Mouse (Mus musculus) limb, embryonic 13.5 days (tissue): Measurements from ENCODE around the gene Agpat1. TPM values are rescaled to one million over a fixed set of nuclear protein-coding genes. Genes with fewer than 3 reads are reported as not detected.

Experiments
- ATAC-seq: fragments of 200-750 bp; cut with Nextera tagmentation; 2 replicates; pipeline ENCODE4 v1.8.0; 2017; ENCODE audit warnings: low read depth, moderate number of reproducible peaks, moderate TSS enrichment; ENCODE audit not compliant: low FRiP score
- H3K27ac ChIP-seq: fragments of 300-500 bp; sonication (generic); 2 replicates; pipeline ENCODE4 v1.5.1; 2015; ENCODE audit warnings: inconsistent platforms, mild to moderate bottlenecking, moderate library complexity
- H3K27me3 ChIP-seq: fragments of 300-500 bp; sonication (generic); 2 replicates; pipeline ENCODE4 v1.6.1; 2015; ENCODE audit warnings: mild to moderate bottlenecking, inconsistent platforms
- H3K36me3 ChIP-seq: fragments of 300-500 bp; sonication (generic); 2 replicates; pipeline ENCODE4 v1.6.1; 2015; ENCODE audit warnings: inconsistent platforms, mild to moderate bottlenecking, moderate library complexity
- H3K4me1 ChIP-seq: fragments of 300-500 bp; sonication (generic); 2 replicates; pipeline ENCODE4 v1.6.1; 2015; ENCODE audit warnings: inconsistent platforms
- H3K4me2 ChIP-seq: fragments of 300-500 bp; sonication (generic); replicated peaks from 2 replicates; pipeline ENCODE4 v1.6.1; 2015; ENCODE audit warnings: inconsistent platforms, mild to moderate bottlenecking, moderate library complexity
- H3K4me3 ChIP-seq: fragments of 300-500 bp; sonication (generic); 2 replicates; pipeline ENCODE4 v1.5.1; 2015; ENCODE audit warnings: moderate library complexity, mild to moderate bottlenecking, inconsistent platforms
- H3K9ac ChIP-seq: fragments of 300-500 bp; sonication (generic); 2 replicates; pipeline ENCODE4 v1.6.1; 2015; ENCODE audit warnings: mild to moderate bottlenecking, inconsistent platforms
- H3K9me3 ChIP-seq: fragments of 300-500 bp; sonication (generic); 2 replicates; pipeline ENCODE4 v1.6.1; 2016; ENCODE audit warnings: inconsistent platforms
- WGBS: fragments of 180-500 bp; shearing (Covaris S2); methylation state at CpG from one replicate; pipeline ENCODE4 v1.1.7; 2015; 5-methylcytosine and 5-hydroxymethylcytosine counted together
- polyA plus RNA-seq: library from polyadenylated mRNA; unstranded; fragments of >200 nt; fragmentation: Nextera tagmentation; extraction: Ambion mirVana; gene quantifications from 2 replicates; pipeline ENCODE4 v1.2.1, GENCODE M21; 2015

Gene Agpat1
- polyA plus RNA-seq, 1 experiment from 2014 or later, result 58.4 TPM

DNA sequence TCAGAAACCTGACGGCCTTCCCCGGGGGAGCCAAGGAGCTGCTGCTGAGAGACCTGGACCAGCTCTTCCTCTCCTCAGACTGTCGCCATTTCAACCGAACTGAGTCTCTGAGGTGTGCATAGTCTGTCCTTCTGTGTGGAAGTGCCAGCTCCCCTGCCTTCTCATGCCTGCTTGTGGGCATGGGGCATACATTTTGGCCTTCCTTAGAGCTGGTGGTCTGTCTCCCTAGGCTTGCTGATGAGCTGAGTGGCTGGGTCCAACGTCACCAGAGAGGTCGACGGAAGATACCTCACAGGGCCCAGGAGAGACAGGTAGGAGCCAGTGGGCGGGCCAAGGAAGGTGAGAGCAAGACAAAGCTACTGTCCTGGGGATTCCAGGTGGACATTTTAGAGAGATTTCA, 48.9 kb downstream of the Agpat1 start:
- Histone ChIP-seq H3K27me3 (0 out of 2 replicates have a peak, but pooled peaks cover 6% of the 10 kb centered on the region), H3K9me3 (no peaks in the 10 kb centered on the region), H3K4me2 (no peak overlapping the region), H3K4me3 (no peak overlapping the region), H3K36me3 (peaks cover 71% of the 10 kb centered on the region), H3K9ac (no peak overlapping the region), H3K27ac (no peak overlapping the region), H3K4me1 (peaks cover 20% of the 10 kb centered on the region)
- 95% methylated on average over 8 of the region's 8 CpGs for WGBS
- ATAC-seq, result no peak

- peaks cover 66% of the 10 kb centered on the region for H3K36me3 ChIP-seq
- ATAC-seq, result no peak
Measured at GRCm38 (mm10) chr17:34653746-34654285, 49.8 kb downstream of the Agpat1 start.

DNA sequence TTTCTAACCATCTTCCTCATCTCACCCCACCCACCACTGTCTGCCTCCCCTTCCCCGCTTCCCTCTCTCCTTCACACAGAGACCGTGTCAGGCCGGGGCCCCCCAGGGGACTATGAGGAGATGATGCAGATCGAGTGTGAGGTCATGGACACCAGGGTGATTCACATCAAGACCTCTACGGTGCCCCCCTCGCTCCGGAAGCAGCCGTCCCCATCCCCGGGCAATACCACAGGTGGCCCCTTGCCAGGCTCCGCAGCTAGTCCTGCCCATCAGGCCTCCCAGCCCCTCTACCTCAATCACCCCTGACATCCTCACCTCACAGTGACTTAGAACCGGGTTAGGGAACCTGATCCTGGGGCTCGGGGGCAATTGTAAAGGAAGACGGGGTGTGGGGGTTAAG, 50.3 kb downstream of the Agpat1 start:
- Histone ChIP-seq H3K27ac (no peak overlapping the region), H3K4me1 (peaks cover 14% of the 10 kb centered on the region; the same call in 1 of the 2 replicates), H3K4me3 (no peak overlapping the region), H3K36me3 (peaks cover 60% of the 10 kb centered on the region), H3K27me3 (peaks cover 19% of the 10 kb centered on the region), H3K9ac (no peak overlapping the region), H3K4me2 (no peak overlapping the region), H3K9me3 (no peaks in the 10 kb centered on the region)
- ATAC-seq, result no peak
- 89% methylated on average over 13 of the region's 13 CpGs for WGBS

More at GRCm38 (mm10) chr17:34653746-34654285, 49.8 kb downstream of the Agpat1 start:
- no peak overlapping the region for H3K4me3 ChIP-seq
- H3K9me3 ChIP-seq, result no peaks in the 10 kb centered on the region
- H3K4me2 ChIP-seq, result no peak overlapping the region
- no peak overlapping the region for H3K27ac ChIP-seq
- peaks cover 14% of the 10 kb centered on the region; the same call in 1 of the 2 replicates for H3K4me1 ChIP-seq
- 66% methylated on average over 9 of the region's 9 CpGs for WGBS
- no peak overlapping the region for H3K9ac ChIP-seq
- H3K27me3 ChIP-seq, result peaks cover 13% of the 10 kb centered on the region

- Histone ChIP-seq H3K9ac (no peak overlapping the region), H3K4me2 (no peak overlapping the region), H3K4me3 (no peak overlapping the region), H3K36me3 (peaks cover 52% of the 10 kb centered on the region), H3K27me3 (peaks cover 27% of the 10 kb centered on the region), H3K27ac (no peak overlapping the region; the same call in 1 of the 2 replicates), H3K9me3 (no peaks in the 10 kb centered on the region), H3K4me1 (peaks cover 14% of the 10 kb centered on the region; the same call in 1 of the 2 replicates)
- 88% methylated on average over 7 of the region's 7 CpGs for WGBS
- no peak for ATAC-seq
Measured at GRCm38 (mm10) chr17:34655160-34655559, 51.1 kb downstream of the Agpat1 start.

DNA sequence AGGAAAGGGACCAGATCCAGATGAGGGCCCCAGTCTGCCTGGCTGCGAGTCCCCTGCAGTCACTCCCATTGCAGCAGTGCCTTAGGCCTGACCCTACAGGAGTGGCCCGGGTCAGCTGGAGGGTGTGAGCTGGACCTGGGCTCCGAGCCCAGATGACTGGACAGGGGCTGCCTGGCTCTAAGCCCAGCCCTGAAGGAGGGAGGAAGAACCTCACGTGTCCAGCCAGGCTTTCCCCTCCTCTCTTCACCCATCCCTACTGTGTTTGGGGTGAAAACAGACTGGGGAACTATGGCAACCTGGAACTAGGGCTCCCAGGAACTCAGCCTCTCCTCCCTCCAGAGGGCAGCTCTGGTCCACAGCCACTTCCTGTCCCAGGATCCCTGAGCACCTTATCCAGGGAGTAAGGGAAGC, 51.5 kb downstream of the Agpat1 start:
- Histone ChIP-seq H3K4me2 (no peak overlapping the region), H3K27me3 (peaks cover 31% of the 10 kb centered on the region), H3K4me3 (no peak overlapping the region), H3K27ac (no peak overlapping the region), H3K9me3 (no peaks in the 10 kb centered on the region), H3K9ac (no peak overlapping the region), H3K36me3 (peaks cover 48% of the 10 kb centered on the region), H3K4me1 (peaks cover 14% of the 10 kb centered on the region; the same call in 1 of the 2 replicates)
- peak; percentile 34 for ATAC-seq
- 60% methylated on average over 4 of the region's 4 CpGs for WGBS

GRCm38 (mm10) chr17:34656666-34657065, 52.6 kb downstream of the Agpat1 start:
- no peak overlapping the region for H3K4me3 ChIP-seq
- no peak overlapping the region for H3K27ac ChIP-seq
- peaks cover 23% of the 10 kb centered on the region; the same call in 1 of the 2 replicates for H3K4me1 ChIP-seq
- peaks cover 37% of the 10 kb centered on the region for H3K36me3 ChIP-seq
- no peak for ATAC-seq
- peaks cover 42% of the 10 kb centered on the region for H3K27me3 ChIP-seq
- H3K9ac ChIP-seq, result no peak overlapping the region
- no peak overlapping the region for H3K4me2 ChIP-seq
- H3K9me3 ChIP-seq, result no peaks in the 10 kb centered on the region
- 56% methylated on average over 8 of the region's 8 CpGs for WGBS

- H3K27me3 ChIP-seq, result peaks cover 43% of the 10 kb centered on the region
- H3K4me3 ChIP-seq, result no peak overlapping the region
- WGBS, result 20% methylated on average over 2 of the region's 2 CpGs
- no peak overlapping the region for H3K27ac ChIP-seq
- ATAC-seq, result no peak
- H3K36me3 ChIP-seq, result peaks cover 31% of the 10 kb centered on the region
- H3K4me2 ChIP-seq, result no peak overlapping the region
- peaks cover 24% of the 10 kb centered on the region; the same call in 1 of the 2 replicates for H3K4me1 ChIP-seq
- no peaks in the 10 kb centered on the region for H3K9me3 ChIP-seq
- no peak overlapping the region for H3K9ac ChIP-seq
Measured at GRCm38 (mm10) chr17:34657271-34657670, 53.2 kb downstream of the Agpat1 start.

- Histone ChIP-seq H3K36me3 (peaks cover 23% of the 10 kb centered on the region), H3K4me3 (no peak overlapping the region), H3K9me3 (no peaks in the 10 kb centered on the region), H3K27ac (no peak overlapping the region), H3K4me1 (peaks cover 24% of the 10 kb centered on the region; the same call in 1 of the 2 replicates), H3K4me2 (no peak overlapping the region), H3K9ac (no peak overlapping the region), H3K27me3 (peaks cover 49% of the 10 kb centered on the region)
- ATAC-seq, result no peak
- 70% methylated on average over 2 of the region's 2 CpGs for WGBS
Measured at GRCm38 (mm10) chr17:34658145-34658544, 54.1 kb downstream of the Agpat1 start.

DNA sequence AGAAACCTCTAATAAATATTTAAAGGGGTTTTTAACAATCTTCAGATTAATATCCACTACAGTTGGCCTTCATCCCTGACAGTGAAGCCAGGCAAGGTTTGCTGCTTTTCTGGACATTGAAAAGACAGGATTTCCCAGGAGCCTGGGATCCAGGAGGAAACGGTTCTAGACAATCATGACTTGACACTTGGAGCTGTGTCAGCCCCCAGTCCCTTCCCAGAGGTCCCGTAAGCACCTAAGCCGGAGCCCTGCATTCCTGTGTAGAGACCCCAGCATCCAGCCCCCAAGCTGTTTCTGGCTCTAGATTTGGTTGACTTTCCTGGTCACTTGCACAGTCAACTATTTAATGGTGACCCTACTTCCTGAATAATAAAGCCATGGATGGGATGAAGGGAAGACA, 54.5 kb downstream of the Agpat1 start:
- Histone ChIP-seq H3K4me2 (no peak overlapping the region), H3K9me3 (no peaks in the 10 kb centered on the region), H3K27me3 (peaks cover 54% of the 10 kb centered on the region), H3K4me3 (no peak overlapping the region), H3K4me1 (peaks cover 24% of the 10 kb centered on the region; the same call in 1 of the 2 replicates), H3K36me3 (peaks cover 18% of the 10 kb centered on the region), H3K27ac (no peak overlapping the region), H3K9ac (no peak overlapping the region)
- no peak for ATAC-seq
- WGBS, result 81% methylated on average over 3 of the region's 3 CpGs

DNA sequence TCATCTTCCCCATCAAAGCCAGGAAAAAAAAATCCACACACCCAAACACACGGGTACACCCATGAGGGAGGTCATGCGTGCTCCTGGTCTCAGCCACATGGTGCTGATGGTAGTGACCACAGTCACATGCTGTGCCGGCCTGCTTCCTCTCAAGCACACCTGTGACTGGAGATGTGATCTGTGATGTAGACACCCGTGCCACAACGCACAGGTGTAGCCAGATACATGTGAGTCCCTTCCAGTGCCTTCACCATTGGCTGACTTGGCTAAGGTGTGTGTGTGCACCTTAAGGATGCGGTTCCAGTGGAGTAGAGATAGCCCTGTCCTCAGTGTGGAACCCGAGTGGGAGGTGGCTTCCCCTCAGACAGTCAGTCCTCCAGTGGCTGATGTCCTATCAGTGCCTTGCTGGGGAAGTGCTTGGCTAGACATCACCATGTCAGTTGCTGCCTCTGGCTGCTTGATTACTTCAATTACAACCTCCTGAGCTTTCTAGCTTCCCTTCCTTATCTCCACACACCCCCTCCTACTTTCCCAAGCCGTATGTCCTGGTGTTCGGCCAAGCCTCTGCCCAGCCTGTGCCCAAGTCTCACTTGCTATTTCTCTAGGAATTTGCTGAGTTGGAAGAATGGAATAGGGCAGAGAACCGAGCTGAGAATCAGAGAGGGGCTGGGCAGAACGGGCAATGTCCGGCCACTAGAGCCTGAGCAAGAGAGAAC, 55.3 kb downstream of the Agpat1 start:
- no peak overlapping the region for H3K9ac ChIP-seq
- no peak overlapping the region for H3K27ac ChIP-seq
- no peaks in the 10 kb centered on the region for H3K9me3 ChIP-seq
- peaks cover 24% of the 10 kb centered on the region; the same call in 1 of the 2 replicates for H3K4me1 ChIP-seq
- peaks cover 12% of the 10 kb centered on the region for H3K36me3 ChIP-seq
- no peak overlapping the region for H3K4me3 ChIP-seq
- 62% methylated on average over 12 of the region's 12 CpGs for WGBS
- H3K4me2 ChIP-seq, result no peak overlapping the region
- peaks cover 57% of the 10 kb centered on the region for H3K27me3 ChIP-seq
- ATAC-seq, result no peak

DNA sequence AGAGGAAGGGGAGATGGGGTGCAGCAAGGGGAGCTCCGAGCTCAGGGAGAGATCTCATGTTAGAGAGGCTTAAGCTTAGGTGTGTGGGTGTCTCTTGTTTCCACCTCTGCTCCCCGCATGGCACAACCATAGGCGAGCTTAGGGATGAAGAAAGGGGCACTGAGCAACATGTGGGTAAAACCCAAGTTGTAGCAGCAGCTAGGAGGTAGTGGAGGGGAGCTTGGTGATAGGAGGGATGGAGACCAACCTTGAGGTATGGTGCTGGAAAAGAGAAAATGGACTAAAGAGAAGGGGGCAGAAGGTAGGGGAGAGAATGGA, 55.8 kb downstream of the Agpat1 start:
- ATAC-seq, result no peak
- Histone ChIP-seq H3K4me1 (peaks cover 24% of the 10 kb centered on the region; the same call in 1 of the 2 replicates), H3K4me3 (no peak overlapping the region), H3K36me3 (0 out of 2 replicates have a peak, but pooled peaks cover 7% of the 10 kb centered on the region), H3K27ac (no peak overlapping the region), H3K27me3 (peaks cover 62% of the 10 kb centered on the region), H3K9me3 (no peaks in the 10 kb centered on the region), H3K4me2 (no peak overlapping the region), H3K9ac (no peak overlapping the region)
- 60% methylated on average over 3 of the region's 3 CpGs for WGBS

DNA sequence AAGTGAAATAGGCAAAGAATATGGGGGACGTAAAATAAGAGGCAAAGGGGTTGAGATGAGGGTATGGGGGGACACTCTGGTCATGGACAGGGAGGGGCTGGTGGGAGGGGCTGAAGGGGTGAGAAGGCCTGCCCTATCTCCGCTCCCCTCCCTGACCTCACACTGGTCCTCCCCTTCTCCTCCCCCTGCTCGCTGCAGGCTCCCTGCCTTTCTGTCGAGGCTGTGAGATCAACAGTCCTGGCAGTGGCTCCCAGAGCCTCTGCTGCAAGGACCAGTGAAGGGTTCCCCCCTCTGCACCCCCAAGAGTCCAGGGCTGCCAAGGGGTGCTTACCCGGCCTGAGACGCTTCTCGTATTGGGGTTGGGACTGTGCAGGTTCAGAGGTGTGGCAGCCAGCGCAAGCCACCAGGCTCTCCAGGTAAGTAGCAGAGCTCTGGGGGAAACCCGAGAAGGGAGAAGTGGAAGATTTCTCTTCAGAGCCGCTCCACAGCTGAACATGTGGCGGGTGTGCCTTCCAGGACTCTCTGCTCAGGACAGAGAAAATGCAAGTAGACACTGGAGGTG, 56.3 kb downstream of the Agpat1 start:
- no peak overlapping the region for H3K9ac ChIP-seq
- WGBS, result 30% methylated on average over 10 of the region's 11 CpGs
- no peak overlapping the region for H3K27ac ChIP-seq
- H3K36me3 ChIP-seq, result 0 out of 2 replicates have a peak, but pooled peaks cover 2% of the 10 kb centered on the region
- H3K4me2 ChIP-seq, result 0 out of 2 replicates have a peak overlapping the region, but pooled peaks have one; percentile 51
- H3K27me3 ChIP-seq, result peaks cover 66% of the 10 kb centered on the region
- no peaks in the 10 kb centered on the region for H3K9me3 ChIP-seq
- no peak for ATAC-seq
- no peak overlapping the region for H3K4me3 ChIP-seq
- peaks cover 21% of the 10 kb centered on the region; the same call in 1 of the 2 replicates for H3K4me1 ChIP-seq
